Mouse (Mus musculus): ENCODE results near the gene Gm5936.
"Not testable (repeated sequence)": the region's sequence is repeated elsewhere in the genome, so short reads cannot be mapped to it uniquely, and the experiment has no call there.

Gm5936 gene

DNA sequence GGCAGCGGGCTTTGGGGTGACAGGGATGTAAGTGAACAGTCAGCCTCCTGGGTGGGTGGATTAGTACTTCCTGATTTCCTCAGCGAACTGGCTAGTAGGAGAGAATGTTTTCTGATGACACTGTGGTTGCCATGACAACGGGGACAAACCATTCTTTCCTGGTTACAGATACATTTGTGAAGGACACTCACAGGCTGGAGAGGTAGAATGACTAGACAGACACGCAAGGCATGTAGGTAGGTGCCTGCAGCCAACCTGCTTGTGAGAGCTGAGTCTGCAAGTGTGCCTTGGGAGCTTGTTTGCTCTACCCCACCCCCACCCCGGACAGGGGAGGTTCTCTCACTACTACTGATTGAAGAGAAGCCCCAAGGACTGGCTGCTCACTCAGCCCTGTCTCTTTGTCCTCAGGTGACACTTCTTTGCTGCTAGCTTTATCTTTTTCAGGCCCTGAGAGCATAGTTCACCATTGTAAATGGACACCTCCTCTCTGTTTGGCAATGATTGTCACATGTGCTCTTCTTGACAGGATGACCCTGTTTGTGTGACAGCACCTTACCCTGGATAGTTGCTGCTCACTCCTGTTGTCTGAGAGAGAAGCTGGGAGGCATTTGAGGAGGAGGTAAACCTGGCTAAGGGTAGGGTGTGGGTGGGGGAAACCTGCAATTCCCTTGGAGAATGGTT lies at the start of gene Gm5936:
Gene Gm5936, plus strand, starts transcription at position 355 of the 681 bp plus-strand sequence.
- in situ Hi-C loops (cut with MboI, MseI), result loop anchor here in 1 of 2 experiments (25.0 kb wide), 1 partner anchor 1550 kb away; the partner anchor contains the start of genes Xlr5a and Xlr5c

GRCm38 (mm10) chrX:74856104-74856503 lies 19.1 kb downstream of the Gm5936 start:
- in situ Hi-C loops (cut with MboI, MseI), result loop anchor here in 1 of 2 experiments (5.0 kb wide), 1 partner anchor 111 kb away; no protein-coding TSS in a partner anchor

DNA sequence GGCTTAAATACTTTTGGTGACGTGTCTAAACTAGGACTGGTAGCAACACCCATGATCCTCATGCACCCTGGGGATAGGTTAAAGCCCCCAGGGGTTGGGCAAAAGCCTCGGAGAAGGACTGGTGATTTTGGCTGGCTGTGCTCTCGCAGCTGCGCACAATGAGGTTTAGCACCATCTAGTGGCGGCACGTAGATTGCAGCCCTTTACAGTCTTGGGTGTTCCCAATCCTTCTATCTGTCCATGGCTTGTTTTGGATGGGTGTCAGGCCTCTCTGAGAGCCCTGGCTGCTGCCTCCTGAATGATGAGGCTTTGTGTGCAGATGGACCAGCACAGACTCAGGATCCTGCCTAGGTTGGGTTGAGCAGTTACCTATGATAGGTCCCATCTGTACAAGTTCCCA lies 43.1 kb downstream of the Gm5936 start:
- in situ Hi-C loops (cut with MboI, MseI), result not testable (repeated sequence)

Data from T-helper 17 cell (primary cell).